Mouse (Mus musculus) spleen, adult 2 months (tissue): ENCODE data around the gene Lrrc23.

ENCODE experiments used
- CTCF ChIP-seq: fragments of 200-500 bp; IDR thresholded peaks from 2 replicates; pipeline ENCODE4 v1.5.1; 2011; ENCODE audit warnings: mild to moderate bottlenecking, inconsistent platforms; ENCODE audit not compliant: insufficient read depth, insufficient read length, insufficient replicate concordance; ENCODE audit errors: extremely low read depth
- POLR2A ChIP-seq: fragments of 200-500 bp; IDR thresholded peaks from 2 replicates; pipeline ENCODE4 v1.6.1; 2011; ENCODE audit warnings: low read depth, low read length, inconsistent platforms

GRCm38 (mm10) chr6:124767536-124767919 is 12.0 kb downstream of the Lrrc23 start:
- TF ChIP-seq CTCF (no peak), POLR2A (no peak)
